Mouse (Mus musculus) liver, embryonic 14.5 days (tissue): ENCODE results near the gene Slc44a1. TPM values are rescaled to one million over a fixed set of nuclear protein-coding genes. Genes with fewer than 3 reads are reported as not detected.

ENCODE experiments used
- ATAC-seq: fragments of 200-750 bp; cut with Nextera tagmentation; 2 replicates; pipeline ENCODE4 v1.8.0; 2017; ENCODE audit warnings: moderate number of reproducible peaks, mild to moderate bottlenecking, moderate library complexity; ENCODE audit not compliant: insufficient read depth
- DNase-seq, 3 experiments: peaks; one replicate each; pipeline ENCODE4 v3.0.0-alpha.2; 2012 to 2013; ENCODE audit warnings: low read depth in 3 of 3, low spot score in 3 of 3
- H3K27ac ChIP-seq: fragments of 300-500 bp; sonication (generic); 2 replicates; pipeline ENCODE4 v1.5.1; 2014; ENCODE audit warnings: moderate library complexity, mild to moderate bottlenecking, control low read depth, inconsistent platforms
- H3K27me3 ChIP-seq: fragments of 300-500 bp; sonication (generic); 2 replicates; pipeline ENCODE4 v1.6.1; 2014; ENCODE audit warnings: mild to moderate bottlenecking, low read length, moderate library complexity; ENCODE audit not compliant: control insufficient read depth, insufficient read depth
- H3K36me3 ChIP-seq: fragments of 300-500 bp; sonication (generic); replicated peaks from 2 replicates; pipeline ENCODE4 v1.6.1; 2014; ENCODE audit warnings: low read depth; ENCODE audit not compliant: control insufficient read depth, insufficient read depth
- H3K4me1 ChIP-seq, 2 experiments: fragments of 200-500 bp in 1 of 2; fragments of 300-500 bp in 1 of 2; sonication (generic) in 1 of 2; replicated peaks; 2 replicates each; pipeline ENCODE4 v1.6.1; 2012 to 2014; ENCODE audit warnings: antibody characterized with exemption in 1 of 2, inconsistent platforms in 1 of 2, low read length in 1 of 2; ENCODE audit not compliant: control insufficient read depth in 2 of 2, insufficient read depth in 2 of 2
- H3K4me2 ChIP-seq: fragments of 300-500 bp; sonication (generic); 2 replicates; pipeline ENCODE4 v1.6.1; 2014; ENCODE audit warnings: low read depth, mild to moderate bottlenecking, control low read depth, moderate library complexity
- H3K4me3 ChIP-seq, 2 experiments: fragments of 200-500 bp in 1 of 2; fragments of 300-500 bp in 1 of 2; sonication (generic) in 1 of 2; 2 replicates each; pipeline ENCODE4 v1.5.1; 2012 to 2014; ENCODE audit warnings: low read depth in 2 of 2, low read length in 2 of 2, mild to moderate bottlenecking in 2 of 2, control low read depth in 1 of 2, inconsistent platforms in 1 of 2, moderate library complexity in 1 of 2; ENCODE audit not compliant: insufficient read depth in 1 of 2
- H3K9ac ChIP-seq: fragments of 300-500 bp; sonication (generic); replicated peaks from 2 replicates; pipeline ENCODE4 v1.6.1; 2014; ENCODE audit warnings: mild to moderate bottlenecking, control low read depth, moderate library complexity
- H3K9me3 ChIP-seq: fragments of 300-500 bp; sonication (generic); 2 replicates; pipeline ENCODE4 v1.6.1; 2016; ENCODE audit warnings: low read length, mixed read lengths; ENCODE audit not compliant: control insufficient read depth
- CTCF ChIP-seq: IDR thresholded peaks from 2 replicates; pipeline ENCODE4 v1.5.1; 2016; ENCODE audit warnings: antibody characterized with exemption, low read depth, control low read depth
- EP300 ChIP-seq: IDR thresholded peaks from 2 replicates; pipeline ENCODE4 v1.6.1; 2016; ENCODE audit warnings: antibody characterized with exemption, low read depth
- WGBS: fragments of 180-500 bp; shearing (Covaris S2); extraction: QIAGEN DNeasy Blood & Tissue Kit; methylation state at CpG from one replicate; pipeline ENCODE4 v1.1.7; 2014; ENCODE audit not compliant: insufficient replicate concordance; 5-methylcytosine and 5-hydroxymethylcytosine counted together
- polyA plus RNA-seq, 2 experiments: library from polyadenylated mRNA; depleted of rRNA in 1 of 2; stranded (reverse) in 1 of 2; unstranded in 1 of 2; fragments of >200 nt; fragmentation: Nextera tagmentation in 1 of 2; extraction: Ambion mirVana in 1 of 2; gene quantifications; 2 replicates each; pipeline versions ENCODE4 v1.2.1 to v1.2.3; 2012 to 2014

Slc44a1 gene
- polyA plus RNA-seq, 2 experiments = 7.7 to 12.6 TPM

DNA sequence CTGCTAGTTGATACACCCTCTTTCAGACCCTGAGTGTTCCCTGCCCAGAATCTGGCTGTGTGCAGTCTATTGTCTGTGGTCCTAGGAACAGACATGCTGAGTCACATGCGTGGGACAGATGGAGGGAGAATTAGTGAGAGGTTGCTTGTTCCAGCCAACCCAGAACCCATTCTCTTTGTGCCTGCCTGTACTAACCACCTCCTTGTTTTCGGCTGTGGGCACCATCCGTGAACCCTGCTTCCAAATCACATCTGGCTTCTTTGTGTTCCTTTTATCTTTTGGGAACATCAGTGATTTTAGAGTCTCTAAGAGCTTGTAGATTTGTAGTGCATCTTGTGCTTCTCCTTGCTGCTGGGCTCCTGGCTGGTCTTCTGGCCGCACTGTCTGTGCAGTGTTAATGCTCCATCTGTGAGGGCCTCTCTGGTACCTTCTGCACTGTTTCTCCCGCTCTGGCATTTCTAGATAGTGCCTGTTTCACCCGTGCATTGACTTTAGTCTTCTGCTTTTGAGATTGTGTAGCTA lies 75.9 kb downstream of the Slc44a1 start:
- H3K4me3 ChIP-seq = no peak overlapping the region
- DNase-seq (no peak), ATAC-seq (no peak)
- no peaks in the 10 kb centered on the region for H3K36me3 ChIP-seq
- no peak overlapping the region for H3K4me2 ChIP-seq
- H3K27me3 ChIP-seq = no peaks in the 10 kb centered on the region; the same call in 1 of the 2 replicates
- H3K9me3 ChIP-seq = no peaks in the 10 kb centered on the region
- no peak for TF ChIP-seq CTCF
- TF ChIP-seq EP300 = no peak
- peaks cover 0 to 14% of the 10 kb centered on the region in 2 experiments; a peak in 3 of 4 replicates for H3K4me1 ChIP-seq
- no peak overlapping the region for H3K27ac ChIP-seq
- 52% methylated on average over 6 of the region's 6 CpGs for WGBS
- H3K9ac ChIP-seq = no peak overlapping the region

DNA sequence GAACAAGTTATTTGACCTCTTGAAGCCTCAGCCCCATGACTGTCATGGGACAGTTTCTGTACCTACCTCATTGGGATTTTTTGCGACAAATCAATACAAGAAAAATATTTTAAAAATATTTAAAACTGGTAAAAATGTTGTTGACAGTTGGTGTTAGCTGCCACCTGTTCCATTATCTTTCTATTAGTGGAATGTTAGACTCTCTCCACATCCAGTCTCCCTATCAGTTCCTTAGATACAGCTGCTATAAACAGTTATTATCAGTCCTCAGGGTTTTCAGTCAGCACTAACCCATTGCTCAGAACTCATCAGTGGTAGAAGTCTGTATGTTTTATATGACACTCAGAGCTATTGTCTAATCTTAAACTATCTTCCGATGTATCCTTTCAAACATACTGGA lies 79.2 kb downstream of the Slc44a1 start:
- 77% methylated on average over 2 of the region's 2 CpGs for WGBS
- H3K27ac ChIP-seq = no peak overlapping the region
- no peaks in the 10 kb centered on the region for H3K36me3 ChIP-seq

DNA sequence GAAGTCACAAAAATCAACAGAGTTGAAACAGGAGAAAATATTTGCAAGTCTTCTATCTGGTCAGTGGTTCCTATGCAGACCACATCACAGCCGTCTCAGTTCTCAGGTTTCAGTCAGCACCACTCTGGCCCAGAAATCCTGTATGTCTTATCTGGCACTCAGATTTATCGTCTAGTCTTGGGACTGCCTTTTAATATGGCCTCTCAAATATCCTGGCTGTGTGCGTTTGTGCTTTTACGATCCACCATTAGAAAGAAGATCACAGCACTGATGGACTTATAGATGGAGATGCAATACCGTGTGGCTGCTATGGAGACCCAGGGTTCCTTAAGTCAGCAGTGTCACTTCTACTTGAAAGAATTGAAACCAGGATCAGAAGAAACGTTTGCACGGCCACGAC lies 80.8 kb downstream of the Slc44a1 start:
- 70% methylated on average over 8 of the region's 8 CpGs for WGBS
- no peak for TF ChIP-seq CTCF
- no peak for TF ChIP-seq EP300
- DNase-seq = no peak
- no peak for ATAC-seq
- Histone ChIP-seq H3K27me3 (no peaks in the 10 kb centered on the region), H3K9ac (no peak overlapping the region), H3K9me3 (no peaks in the 10 kb centered on the region), H3K4me3 (no peak overlapping the region), H3K4me2 (no peak overlapping the region), H3K27ac (no peak overlapping the region), H3K36me3 (no peaks in the 10 kb centered on the region), H3K4me1 (no peaks in the 10 kb centered on the region)

More for the DNA sequence above, 79.2 kb downstream of the Slc44a1 start:
- Histone ChIP-seq H3K9me3 (no peaks in the 10 kb centered on the region), H3K4me1 (0 out of 4 replicates have a peak, but pooled peaks cover 0 to 3% of the 10 kb centered on the region in 2 experiments), H3K9ac (no peak overlapping the region), H3K4me3 (no peak overlapping the region), H3K27me3 (no peaks in the 10 kb centered on the region), H3K4me2 (no peak overlapping the region)
- TF ChIP-seq CTCF (no peak), EP300 (no peak)
- no peak for DNase-seq
- no peak for ATAC-seq

DNA sequence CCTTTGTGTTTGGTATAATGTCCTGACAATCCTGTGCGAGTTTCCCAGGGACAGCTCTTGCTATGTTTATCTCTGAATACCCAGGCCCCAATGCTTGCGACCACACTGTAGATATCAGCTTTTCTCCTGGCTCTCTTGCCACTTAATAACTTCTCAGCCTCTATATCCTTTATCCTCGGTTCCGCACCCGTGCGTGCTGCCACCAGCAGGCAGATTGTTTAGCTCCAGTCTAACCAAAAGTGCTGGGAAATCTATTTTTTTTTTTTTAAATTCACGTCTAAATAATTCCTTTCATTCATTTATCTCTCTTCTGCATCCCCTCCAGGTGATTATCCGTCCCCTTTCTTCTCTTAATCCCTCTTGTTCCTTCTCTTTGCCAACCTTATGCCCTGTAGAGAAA lies 82.4 kb downstream of the Slc44a1 start:
- no peak overlapping the region for H3K27ac ChIP-seq
- no peak overlapping the region for H3K9ac ChIP-seq
- TF ChIP-seq CTCF (no peak), EP300 (no peak)
- no peak for DNase-seq
- WGBS = 49% methylated on average over 8 of the region's 8 CpGs
- no peaks in the 10 kb centered on the region for H3K4me1 ChIP-seq
- H3K9me3 ChIP-seq = no peaks in the 10 kb centered on the region
- no peak for ATAC-seq
- no peak overlapping the region for H3K4me2 ChIP-seq
- no peaks in the 10 kb centered on the region for H3K27me3 ChIP-seq
- no peak overlapping the region for H3K4me3 ChIP-seq
- H3K36me3 ChIP-seq = no peaks in the 10 kb centered on the region

DNA sequence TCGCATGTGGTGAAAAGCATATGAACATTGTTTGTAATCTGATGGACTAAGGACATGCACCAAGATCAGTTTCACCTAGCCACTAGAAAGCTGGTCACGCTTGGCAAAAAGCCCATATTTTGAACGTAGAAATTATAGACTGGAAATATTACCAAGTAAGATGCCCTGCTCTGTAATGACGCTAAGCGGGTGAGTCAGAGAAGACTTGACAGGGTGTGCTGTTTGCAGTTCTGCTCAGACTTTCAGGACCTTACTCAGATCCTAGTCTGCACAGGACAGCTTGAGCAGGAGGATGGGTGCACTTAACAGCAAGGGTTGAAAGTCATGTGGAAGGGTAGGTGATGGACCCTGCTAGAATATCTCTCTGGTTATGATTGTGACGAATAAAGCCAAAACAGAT lies 85.3 kb downstream of the Slc44a1 start:
- Histone ChIP-seq H3K4me2 (no peak overlapping the region), H3K9ac (no peak overlapping the region)
- TF ChIP-seq EP300 (no peak), CTCF (no peak)

More for the DNA sequence above, 85.3 kb downstream of the Slc44a1 start:
- DNase-seq = no peak
- no peak overlapping the region for H3K4me3 ChIP-seq
- no peaks in the 10 kb centered on the region for H3K4me1 ChIP-seq
- no peak overlapping the region for H3K27ac ChIP-seq
- no peaks in the 10 kb centered on the region for H3K9me3 ChIP-seq
- WGBS = 76% methylated on average over 6 of the region's 6 CpGs
- H3K27me3 ChIP-seq = no peaks in the 10 kb centered on the region
- ATAC-seq = no peak
- no peaks in the 10 kb centered on the region for H3K36me3 ChIP-seq
